Mouse (Mus musculus): Measurements from ENCODE around the gene Dhx8. TPM values are rescaled to one million over a fixed set of nuclear protein-coding genes. Genes with fewer than 3 reads are reported as not detected.
A peak's percentile ranks its signal among the peaks of the same experiment; 100 is the strongest.

Dhx8 gene
- total and polyA plus RNA-seq, 2 experiments from 2014 or later, result 12.4 to 13.1 TPM

DNA sequence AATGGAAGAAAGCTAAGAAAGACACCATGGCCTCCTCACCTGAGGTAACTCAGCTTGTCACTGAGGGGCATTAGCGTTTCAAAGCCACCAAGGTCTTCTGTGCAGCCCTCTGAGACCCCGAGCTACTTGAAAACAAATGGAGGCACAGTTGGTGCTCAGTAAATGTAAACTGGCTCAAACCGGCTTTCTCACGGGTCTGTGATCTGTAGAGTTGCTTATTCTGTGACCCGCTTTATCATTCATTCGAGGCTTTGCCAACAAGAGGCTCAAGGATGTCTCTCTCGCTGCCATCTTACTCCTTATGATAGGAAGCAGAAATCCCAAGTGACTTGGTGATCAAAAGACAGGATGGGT lies 53.1 kb downstream of the Dhx8 start:
- Histone ChIP-seq H3K4me2 (ENCODE audit: low read depth, low read length) (peak overlapping the region; percentile 93), H3K27me3 (ENCODE audit: control insufficient read depth, insufficient read depth, low read length) (peaks cover 55% of the 10 kb centered on the region), H3K27ac (ENCODE audit: low read depth) (no peak overlapping the region), H3K4me1 (ENCODE audit: control insufficient read depth, insufficient read depth) (peaks cover 16% of the 10 kb centered on the region), H3K9ac (replicated peaks; ENCODE audit: low read depth, low read length) (no peak overlapping the region), H3K4me3 (ENCODE audit: low read depth, low read length) (peak overlapping the region; percentile 58), H3K36me3 (replicated peaks; ENCODE audit: control insufficient read depth, insufficient read depth, low read length) (no peaks in the 10 kb centered on the region), H3K9me3 (replicated peaks; ENCODE audit: control insufficient read depth, low read length) (no peaks in the 10 kb centered on the region)
- no peak for DNase-seq (ENCODE audit: low spot score)
- no peak for ATAC-seq (ENCODE audit: insufficient read depth, low read depth)
- no peak for TF ChIP-seq CTCF (IDR thresholded peaks at IDR 0.05; ENCODE audit: low read depth)
- TF ChIP-seq EP300 (IDR thresholded peaks at IDR 0.05; ENCODE audit: low read depth), result no peak
- 11% methylated on average over 7 of the region's 7 CpGs for WGBS

DNA sequence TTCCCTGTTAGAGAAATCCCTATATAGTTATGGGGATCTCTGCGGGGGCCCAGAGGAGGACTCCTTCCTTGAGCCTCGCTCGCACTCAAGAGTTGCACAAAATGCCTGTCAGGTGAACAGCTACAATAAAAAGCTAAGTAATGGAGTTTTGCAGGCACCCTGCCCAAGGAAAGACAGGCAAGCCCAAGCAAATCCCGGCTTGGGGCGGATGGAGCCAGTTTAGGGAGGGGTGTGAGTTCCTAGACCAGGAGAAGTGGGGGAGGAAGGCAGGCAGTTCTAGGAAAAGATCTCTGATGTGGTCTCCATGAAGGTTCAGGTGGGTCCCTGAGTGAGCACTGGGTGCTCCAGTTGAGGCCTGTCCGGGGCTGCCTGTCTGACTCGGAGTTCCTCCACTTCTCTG lies 53.9 kb downstream of the Dhx8 start:
- H3K9me3 ChIP-seq (replicated peaks; ENCODE audit: control insufficient read depth, low read length), result no peaks in the 10 kb centered on the region
- H3K27ac ChIP-seq (ENCODE audit: low read depth), result no peak overlapping the region
- no peak for DNase-seq (ENCODE audit: low spot score)
- no peak overlapping the region for H3K9ac ChIP-seq (replicated peaks; ENCODE audit: low read depth, low read length)
- no peak overlapping the region for H3K4me2 ChIP-seq (ENCODE audit: low read depth, low read length)
- TF ChIP-seq CTCF (IDR thresholded peaks at IDR 0.05; ENCODE audit: low read depth), result no peak
- no peak for TF ChIP-seq EP300 (IDR thresholded peaks at IDR 0.05; ENCODE audit: low read depth)
- H3K4me1 ChIP-seq (ENCODE audit: control insufficient read depth, insufficient read depth), result peaks cover 21% of the 10 kb centered on the region
- no peaks in the 10 kb centered on the region for H3K36me3 ChIP-seq (replicated peaks; ENCODE audit: control insufficient read depth, insufficient read depth, low read length)
- peaks cover 54% of the 10 kb centered on the region for H3K27me3 ChIP-seq (ENCODE audit: control insufficient read depth, insufficient read depth, low read length)
- WGBS, result 73% methylated on average over 7 of the region's 7 CpGs
- H3K4me3 ChIP-seq (ENCODE audit: low read depth, low read length), result no peak overlapping the region
- no peak for ATAC-seq (ENCODE audit: insufficient read depth, low read depth)

DNA sequence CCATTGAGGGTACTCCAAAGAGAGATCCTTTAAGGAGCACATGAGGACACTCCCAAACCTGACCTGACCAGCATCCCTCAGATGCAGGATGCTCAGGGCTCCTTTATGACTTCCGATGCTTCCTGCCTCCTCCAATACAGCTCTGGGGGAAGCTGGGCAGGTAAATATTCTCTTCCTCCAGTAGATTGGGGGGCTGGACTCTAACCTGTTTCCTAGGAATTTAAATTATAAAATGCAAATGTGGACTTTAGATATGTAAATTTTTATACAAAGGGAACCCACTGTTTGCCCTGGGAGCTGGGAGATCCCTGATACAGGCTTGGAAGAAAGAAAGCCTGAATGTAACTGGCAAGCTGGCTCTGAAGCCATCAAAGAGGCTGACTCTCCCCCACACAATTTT lies 54.7 kb downstream of the Dhx8 start:
- no peak for ATAC-seq (ENCODE audit: insufficient read depth, low read depth)
- H3K9me3 ChIP-seq (replicated peaks; ENCODE audit: control insufficient read depth, low read length), result no peaks in the 10 kb centered on the region
- no peak overlapping the region for H3K4me3 ChIP-seq (ENCODE audit: low read depth, low read length)
- H3K9ac ChIP-seq (replicated peaks; ENCODE audit: low read depth, low read length), result no peak overlapping the region
- 85% methylated on average over 1 of the region's 1 CpGs for WGBS
- no peak for DNase-seq (ENCODE audit: low spot score)
- H3K4me1 ChIP-seq (ENCODE audit: control insufficient read depth, insufficient read depth), result peaks cover 24% of the 10 kb centered on the region
- peaks cover 47% of the 10 kb centered on the region for H3K27me3 ChIP-seq (ENCODE audit: control insufficient read depth, insufficient read depth, low read length)
- TF ChIP-seq EP300 (IDR thresholded peaks at IDR 0.05; ENCODE audit: low read depth) (no peak), CTCF (IDR thresholded peaks at IDR 0.05; ENCODE audit: low read depth) (no peak)
- no peaks in the 10 kb centered on the region for H3K36me3 ChIP-seq (replicated peaks; ENCODE audit: control insufficient read depth, insufficient read depth, low read length)
- no peak overlapping the region for H3K4me2 ChIP-seq (ENCODE audit: low read depth, low read length)
- no peak overlapping the region for H3K27ac ChIP-seq (ENCODE audit: low read depth)

DNA sequence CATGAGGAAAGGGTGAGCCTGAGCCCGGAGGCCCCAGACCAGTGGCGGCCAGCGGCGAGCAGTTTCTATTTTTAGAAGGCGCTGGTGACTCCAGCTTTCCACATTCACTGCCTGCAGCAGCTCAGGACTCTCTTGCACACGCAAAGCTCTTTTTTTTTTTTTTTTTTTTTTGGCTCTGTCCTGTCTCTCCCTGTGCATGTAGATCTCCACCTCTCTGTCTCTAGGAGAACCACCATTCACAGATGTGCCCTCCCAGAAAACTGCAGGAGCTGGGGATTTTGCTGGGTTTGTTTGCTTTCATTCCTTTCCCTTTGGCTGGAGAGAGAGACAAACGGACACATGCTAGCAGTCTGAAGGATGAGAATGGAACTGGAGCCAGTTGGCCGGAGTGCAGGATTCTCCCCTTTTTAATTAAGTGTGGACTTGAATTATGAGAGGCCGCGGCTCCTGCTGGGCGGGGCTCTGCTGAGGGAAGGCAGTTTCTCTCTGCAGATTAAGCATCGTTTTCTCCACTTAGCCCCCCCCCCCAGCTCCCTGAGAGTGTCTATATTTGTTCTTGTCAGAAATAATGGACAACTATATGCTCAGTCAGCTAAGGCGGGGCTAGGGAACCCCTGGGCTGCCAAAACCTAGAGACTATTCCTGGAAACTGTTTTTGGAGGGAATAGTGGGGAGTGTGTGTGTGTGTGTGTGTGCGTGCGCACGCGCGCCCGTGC lies 58.2 kb downstream of the Dhx8 start:
- DNase-seq (ENCODE audit: low spot score) (peak; percentile 74), ATAC-seq (ENCODE audit: insufficient read depth, low read depth) (peak; percentile 83)
- no peaks in the 10 kb centered on the region for H3K9me3 ChIP-seq (replicated peaks; ENCODE audit: control insufficient read depth, low read length)
- no peak for TF ChIP-seq EP300 (IDR thresholded peaks at IDR 0.05; ENCODE audit: low read depth)
- no peak for TF ChIP-seq CTCF (IDR thresholded peaks at IDR 0.05; ENCODE audit: low read depth)
- H3K4me3 ChIP-seq (ENCODE audit: low read depth, low read length), result peak overlapping the region; percentile 30
- H3K4me1 ChIP-seq (ENCODE audit: control insufficient read depth, insufficient read depth), result peaks cover 14% of the 10 kb centered on the region
- H3K27me3 ChIP-seq (ENCODE audit: control insufficient read depth, insufficient read depth, low read length), result peaks cover 17% of the 10 kb centered on the region
- 15% methylated on average over 19 of the region's 19 CpGs for WGBS
- H3K36me3 ChIP-seq (replicated peaks; ENCODE audit: control insufficient read depth, insufficient read depth, low read length), result no peaks in the 10 kb centered on the region
- H3K27ac ChIP-seq (ENCODE audit: low read depth), result peak overlapping the region; percentile 87
- peak overlapping the region; percentile 41 for H3K9ac ChIP-seq (replicated peaks; ENCODE audit: low read depth, low read length)
- H3K4me2 ChIP-seq (ENCODE audit: low read depth, low read length), result peak overlapping the region; percentile 63

DNA sequence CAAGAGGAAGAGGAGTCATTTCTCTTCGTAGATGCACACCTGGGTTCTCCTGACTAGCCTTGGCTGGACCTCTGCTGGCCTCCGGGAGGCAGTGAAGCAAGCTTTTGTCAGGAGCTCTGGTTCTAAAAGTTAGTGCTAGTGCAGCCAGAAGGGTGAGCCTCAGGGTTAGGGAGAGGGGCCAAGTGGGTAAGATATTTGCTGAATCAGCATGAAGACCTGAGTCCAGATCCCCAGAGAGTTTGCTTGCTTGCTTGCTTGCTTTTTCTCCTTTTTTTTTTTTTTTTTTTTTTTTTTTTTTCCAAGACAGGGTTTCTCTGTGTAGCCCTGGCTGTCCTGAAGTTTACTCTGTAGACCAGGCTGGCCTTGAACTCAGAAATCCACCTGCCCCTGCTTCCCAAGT lies 64.6 kb downstream of the Dhx8 start:
- Histone ChIP-seq H3K4me2 (ENCODE audit: low read depth, low read length) (no peak overlapping the region), H3K27ac (ENCODE audit: low read depth) (no peak overlapping the region), H3K36me3 (replicated peaks; ENCODE audit: control insufficient read depth, insufficient read depth, low read length) (no peaks in the 10 kb centered on the region), H3K9me3 (replicated peaks; ENCODE audit: control insufficient read depth, low read length) (no peaks in the 10 kb centered on the region), H3K9ac (replicated peaks; ENCODE audit: low read depth, low read length) (no peak overlapping the region), H3K4me3 (ENCODE audit: low read depth, low read length) (no peak overlapping the region), H3K4me1 (ENCODE audit: control insufficient read depth, insufficient read depth) (peaks cover 5% of the 10 kb centered on the region; the same call in 1 of the 2 replicates), H3K27me3 (ENCODE audit: control insufficient read depth, insufficient read depth, low read length) (no peaks in the 10 kb centered on the region)
- no peak for DNase-seq (ENCODE audit: low spot score)
- WGBS, result 90% methylated on average over 2 of the region's 2 CpGs
- TF ChIP-seq EP300 (IDR thresholded peaks at IDR 0.05; ENCODE audit: low read depth), result no peak
- no peak for TF ChIP-seq CTCF (IDR thresholded peaks at IDR 0.05; ENCODE audit: low read depth)
- no peak for ATAC-seq (ENCODE audit: insufficient read depth, low read depth)

DNA sequence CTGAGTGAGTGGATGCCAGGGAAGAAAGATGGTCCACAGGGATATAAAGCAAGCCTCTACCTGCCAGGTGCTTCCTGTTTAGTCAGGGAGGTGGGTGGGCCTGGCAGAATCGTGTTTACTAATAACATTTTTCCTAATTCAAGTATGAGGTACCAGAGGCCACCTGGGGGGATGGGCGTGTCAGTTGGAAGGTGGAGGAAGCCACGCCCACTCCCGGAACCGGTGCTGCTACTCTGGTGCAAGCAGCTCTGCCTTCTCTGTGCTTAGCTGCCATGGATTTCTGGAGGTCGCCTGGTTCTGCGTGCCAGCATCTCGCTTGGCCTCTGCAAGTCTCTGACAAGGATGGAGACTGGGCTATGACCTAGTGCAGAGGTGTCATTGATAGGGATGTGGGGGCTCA lies 65.4 kb downstream of the Dhx8 start:
- ATAC-seq (ENCODE audit: insufficient read depth, low read depth) (no peak), DNase-seq (ENCODE audit: low spot score) (no peak)
- Histone ChIP-seq H3K36me3 (replicated peaks; ENCODE audit: control insufficient read depth, insufficient read depth, low read length) (no peaks in the 10 kb centered on the region), H3K9me3 (replicated peaks; ENCODE audit: control insufficient read depth, low read length) (no peaks in the 10 kb centered on the region), H3K27me3 (ENCODE audit: control insufficient read depth, insufficient read depth, low read length) (no peaks in the 10 kb centered on the region), H3K4me2 (ENCODE audit: low read depth, low read length) (no peak overlapping the region), H3K9ac (replicated peaks; ENCODE audit: low read depth, low read length) (no peak overlapping the region), H3K27ac (ENCODE audit: low read depth) (no peak overlapping the region), H3K4me1 (ENCODE audit: control insufficient read depth, insufficient read depth) (peaks cover 5% of the 10 kb centered on the region; the same call in 1 of the 2 replicates), H3K4me3 (ENCODE audit: low read depth, low read length) (no peak overlapping the region)
- WGBS, result 40% methylated on average over 8 of the region's 8 CpGs
- no peak for TF ChIP-seq EP300 (IDR thresholded peaks at IDR 0.05; ENCODE audit: low read depth)
